Mouse (Mus musculus): ENCODE results near the gene Gm3187.
"Not testable (repeated sequence)": the region's sequence is repeated elsewhere in the genome, so short reads cannot be mapped to it uniquely, and the experiment has no call there.

Gene Gm3187

DNA sequence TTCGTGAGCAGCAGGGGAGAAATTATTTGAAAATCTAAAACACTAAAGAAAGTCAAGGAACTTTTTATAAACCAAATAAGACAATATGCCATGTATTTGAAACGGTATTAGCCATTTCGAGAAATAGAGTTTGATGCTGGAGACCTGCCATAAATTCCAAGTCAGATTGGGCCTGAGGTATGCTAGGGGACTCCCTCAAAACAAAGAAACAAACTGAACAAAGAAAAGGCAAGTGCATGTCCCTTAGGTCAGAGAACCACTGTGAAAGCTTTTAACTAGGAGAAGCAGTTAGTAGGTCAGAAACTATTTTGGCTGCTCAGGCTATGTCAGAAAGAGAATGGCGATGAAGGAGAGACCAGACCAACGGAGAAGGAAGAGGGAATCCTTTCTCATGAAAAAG lies at the start of gene Gm3187:
TSS of gene Gm3187 (plus strand) at position 301 of the 400 bp plus-strand sequence.
- in situ Hi-C loops (cut with MboI; ENCODE audit: low pct_unique_long_range_greater_than_20kb in 1 of 2, low sequenced_read_pairs in 2 of 2, unreplicated experiment in 1 of 2), result not testable (repeated sequence)

DNA sequence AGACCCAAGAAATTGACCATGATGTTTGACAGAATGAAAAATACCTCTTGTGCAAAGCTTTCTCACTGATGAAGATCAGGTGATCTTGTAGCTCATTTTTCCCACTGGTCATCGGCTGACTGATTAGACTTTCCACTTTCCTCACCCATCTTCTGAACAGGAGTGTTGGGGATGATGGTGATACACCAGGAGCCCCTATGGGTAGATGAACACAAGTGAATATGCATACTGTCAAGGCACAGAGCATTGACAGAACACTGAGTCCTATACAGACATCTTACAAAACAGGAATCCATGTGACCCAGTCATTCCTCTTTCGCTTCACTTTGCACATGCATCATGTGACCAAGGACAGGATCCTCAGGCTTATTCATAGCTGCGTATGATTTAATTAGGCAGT lies 28.6 kb upstream of the Gm3187 start, which contains the start of gene Gm3194:
TSS of gene Gm3194 (minus strand) at position 101 of the 400 bp plus-strand sequence.
- in situ Hi-C loops (cut with MboI; ENCODE audit: low pct_unique_long_range_greater_than_20kb in 1 of 2, low sequenced_read_pairs in 2 of 2, unreplicated experiment in 1 of 2), result not testable (repeated sequence)

DNA sequence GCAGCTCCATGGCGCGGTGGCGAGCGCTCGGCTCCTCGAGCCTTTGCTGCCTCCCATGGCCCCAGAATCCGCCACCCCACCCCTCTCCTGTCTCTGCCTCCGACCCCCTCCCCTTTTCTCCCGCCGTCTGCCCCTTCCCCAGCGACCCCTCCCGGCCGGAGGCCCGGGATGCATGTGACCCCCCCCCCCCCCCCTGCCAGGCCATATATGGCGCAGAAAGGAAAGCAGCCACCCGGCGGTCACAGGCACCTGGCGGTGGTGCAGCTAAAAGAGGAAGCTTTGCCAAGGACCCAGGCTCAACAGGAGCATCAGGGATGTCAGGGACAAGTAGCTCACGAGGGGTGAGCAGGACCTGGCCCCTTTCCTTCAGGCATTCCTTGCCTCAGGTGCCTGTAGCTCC lies 23.5 kb upstream of the Gm3187 start:
- in situ Hi-C loops (cut with MboI; ENCODE audit: low pct_unique_long_range_greater_than_20kb in 1 of 2, low sequenced_read_pairs in 2 of 2, unreplicated experiment in 1 of 2), result not testable (repeated sequence)

DNA sequence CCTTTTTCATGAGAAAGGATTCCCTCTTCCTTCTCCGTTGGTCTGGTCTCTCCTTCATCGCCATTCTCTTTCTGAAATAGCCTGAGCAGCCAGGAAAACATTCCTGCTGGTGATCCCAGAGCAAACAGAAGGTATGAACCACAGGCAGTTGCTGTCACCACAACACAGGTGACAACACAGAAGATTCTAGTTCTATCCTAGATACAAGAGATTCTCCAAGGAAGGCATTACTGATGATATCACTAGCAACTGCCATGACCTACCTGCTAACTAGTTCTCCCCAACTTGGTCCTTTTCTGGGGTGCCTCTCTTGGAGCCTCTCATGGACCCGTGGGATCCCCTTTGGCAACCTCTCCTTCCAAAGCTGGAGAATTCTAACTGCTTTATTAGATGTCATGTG lies 6.3 kb upstream of the Gm3187 start, which contains the start of gene Gm8246:
TSS of gene Gm8246 (minus strand) at position 101 of the 400 bp plus-strand sequence.
- in situ Hi-C loops (cut with MboI; ENCODE audit: low pct_unique_long_range_greater_than_20kb in 1 of 2, low sequenced_read_pairs in 2 of 2, unreplicated experiment in 1 of 2), result not testable (repeated sequence)

DNA sequence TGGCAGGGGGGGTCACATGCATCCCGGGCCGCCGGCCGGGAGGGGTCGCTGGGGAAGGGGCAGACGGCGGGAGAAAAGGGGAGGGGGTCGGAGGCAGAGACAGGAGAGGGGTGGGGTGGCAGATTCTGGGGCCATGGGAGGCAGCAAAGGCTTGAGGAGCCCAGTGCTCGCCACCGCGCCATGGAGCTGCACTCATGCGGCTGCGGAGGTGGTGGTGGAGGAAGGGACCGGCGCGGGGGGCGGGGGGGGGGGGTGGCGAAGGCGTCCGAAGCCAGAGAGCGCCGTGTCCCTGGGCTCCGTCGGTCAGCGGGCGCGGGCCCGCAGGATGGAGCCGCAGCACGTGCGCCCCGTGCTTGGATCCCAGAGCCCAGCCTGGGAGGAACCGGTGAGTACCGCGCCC lies 17.4 kb downstream of the Gm3187 start, which contains the start of gene Gm3488:
TSS of gene Gm3488 (plus strand) at position 301 of the 400 bp plus-strand sequence.
- in situ Hi-C loops (cut with MboI; ENCODE audit: low pct_unique_long_range_greater_than_20kb in 1 of 2, low sequenced_read_pairs in 2 of 2, unreplicated experiment in 1 of 2), result not testable (repeated sequence)

DNA sequence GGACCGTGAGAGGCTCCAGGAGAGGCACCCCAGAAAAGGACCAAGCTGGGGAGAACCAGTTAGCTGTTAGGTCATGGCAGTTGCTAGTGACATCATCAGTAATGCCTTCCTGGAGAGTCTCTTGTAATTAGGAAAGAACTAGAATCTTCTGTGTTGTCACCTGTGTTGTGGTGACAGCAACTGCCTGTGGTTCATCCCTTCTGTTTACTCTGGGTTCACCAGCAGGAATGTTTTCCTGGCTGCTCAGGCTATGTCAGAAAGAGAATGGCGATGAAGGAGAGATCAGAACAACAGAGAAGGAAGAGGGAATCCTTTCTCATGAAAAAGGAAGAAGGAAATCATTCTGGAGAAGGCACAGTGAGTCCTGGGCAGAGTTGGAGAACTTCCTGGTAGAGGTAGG lies 54.2 kb downstream of the Gm3187 start, which contains the start of gene Gm3532:
TSS of gene Gm3532 (plus strand) at position 301 of the 400 bp plus-strand sequence.
- in situ Hi-C loops (cut with MboI; ENCODE audit: low pct_unique_long_range_greater_than_20kb in 1 of 2, low sequenced_read_pairs in 2 of 2, unreplicated experiment in 1 of 2), result not testable (repeated sequence)

Data from mouse embryonic stem cell (cell line).